Mouse (Mus musculus) forebrain, embryonic 14.5 days (tissue): ENCODE measurements at regions not wholly inside any gene's neighbourhood (a gene's known extent, or its start where the extent isn't known, plus 50 kb on each side); places are given as distances from the start of the nearest gene placed in this dataset.

ENCODE experiments used
- ATAC-seq: fragments of 200-750 bp; cut with Nextera tagmentation; 2 replicates; pipeline ENCODE4 v1.8.0; 2017; ENCODE audit warnings: mild to moderate bottlenecking, moderate library complexity
- DNase-seq: peaks from one replicate; pipeline ENCODE4 v3.0.0-alpha.2; 2015; ENCODE audit warnings: low spot score
- H3K27ac ChIP-seq: fragments of 300-500 bp; sonication (generic); 2 replicates; pipeline ENCODE4 v1.5.1; 2014; ENCODE audit warnings: low read depth, mild to moderate bottlenecking, control low read depth, low read length, moderate library complexity
- H3K27me3 ChIP-seq: fragments of 300-500 bp; sonication (generic); replicated peaks from 2 replicates; pipeline ENCODE4 v1.6.1; 2014; ENCODE audit warnings: low read length, control low read depth, mixed read lengths; ENCODE audit not compliant: control insufficient read depth, insufficient read depth
- H3K36me3 ChIP-seq: fragments of 300-500 bp; sonication (generic); 2 replicates; pipeline ENCODE4 v1.6.1; 2014; ENCODE audit warnings: low read length, control low read depth; ENCODE audit not compliant: control insufficient read depth, insufficient read depth
- H3K4me1 ChIP-seq: fragments of 300-500 bp; sonication (generic); 2 replicates; pipeline ENCODE4 v1.6.1; 2014; ENCODE audit warnings: antibody characterized with exemption, low read length, control low read depth; ENCODE audit not compliant: control insufficient read depth, insufficient read depth
- H3K4me2 ChIP-seq: fragments of 300-500 bp; sonication (generic); 2 replicates; pipeline ENCODE4 v1.6.1; 2014; ENCODE audit warnings: mild to moderate bottlenecking, control low read depth, low read length
- H3K4me3 ChIP-seq: fragments of 300-500 bp; sonication (generic); 2 replicates; pipeline ENCODE4 v1.5.1; 2014; ENCODE audit warnings: low read depth, low read length, control low read depth
- H3K9ac ChIP-seq: fragments of 300-500 bp; sonication (generic); 2 replicates; pipeline ENCODE4 v1.6.1; 2014; ENCODE audit warnings: mild to moderate bottlenecking, low read length, control low read depth, moderate library complexity
- H3K9me3 ChIP-seq: fragments of 300-500 bp; sonication (generic); replicated peaks from 2 replicates; pipeline ENCODE4 v1.6.1; 2016; ENCODE audit warnings: low read length, control low read depth, mixed read lengths; ENCODE audit not compliant: control insufficient read depth
- WGBS: fragments of 180-500 bp; shearing (Covaris S2); extraction: QIAGEN DNeasy Blood & Tissue Kit; methylation state at CpG from one replicate; pipeline ENCODE4 v1.1.7; 2014; 5-methylcytosine and 5-hydroxymethylcytosine counted together

- Histone ChIP-seq H3K27ac (no peak overlapping the region), H3K9me3 (no peaks in the 10 kb centered on the region), H3K9ac (no peak overlapping the region), H3K4me2 (no peak overlapping the region), H3K4me3 (no peak overlapping the region), H3K27me3 (no peaks in the 10 kb centered on the region), H3K4me1 (no peaks in the 10 kb centered on the region), H3K36me3 (no peaks in the 10 kb centered on the region)
- ATAC-seq, result no peak
- no peak for DNase-seq
- WGBS, result 9% methylated on average over 2 of the region's 2 CpGs
Observed at GRCm38 (mm10) chr17:87558419-87558818, 77.4 kb upstream of the Epcam start.

- WGBS, result 90% methylated on average over 10 of the region's 10 CpGs
- Histone ChIP-seq H3K9me3 (no peaks in the 10 kb centered on the region), H3K27me3 (no peaks in the 10 kb centered on the region), H3K4me1 (no peaks in the 10 kb centered on the region), H3K36me3 (no peaks in the 10 kb centered on the region), H3K9ac (no peak overlapping the region), H3K4me2 (no peak overlapping the region), H3K27ac (no peak overlapping the region), H3K4me3 (no peak overlapping the region)
- ATAC-seq, result no peak
- no peak for DNase-seq
Observed at GRCm38 (mm10) chr17:87559641-87560040, 76.1 kb upstream of the Epcam start.

GRCm38 (mm10) chr17:87560923-87561322 lies 74.9 kb upstream of the Epcam start:
- 87% methylated on average over 7 of the region's 7 CpGs for WGBS
- H3K4me3 ChIP-seq, result no peak overlapping the region
- no peaks in the 10 kb centered on the region for H3K9me3 ChIP-seq
- DNase-seq, result no peak
- H3K27ac ChIP-seq, result no peak overlapping the region
- no peak for ATAC-seq
- H3K27me3 ChIP-seq, result no peaks in the 10 kb centered on the region
- no peak overlapping the region for H3K4me2 ChIP-seq
- H3K9ac ChIP-seq, result no peak overlapping the region
- H3K36me3 ChIP-seq, result no peaks in the 10 kb centered on the region
- H3K4me1 ChIP-seq, result no peaks in the 10 kb centered on the region

- no peaks in the 10 kb centered on the region for H3K4me1 ChIP-seq
- ATAC-seq, result no peak
- no peak overlapping the region for H3K4me2 ChIP-seq
- DNase-seq, result no peak
- no peak overlapping the region for H3K9ac ChIP-seq
- H3K9me3 ChIP-seq, result no peaks in the 10 kb centered on the region
- H3K27ac ChIP-seq, result no peak overlapping the region
- no peak overlapping the region for H3K4me3 ChIP-seq
- 87% methylated on average over 5 of the region's 5 CpGs for WGBS
- no peaks in the 10 kb centered on the region for H3K36me3 ChIP-seq
- H3K27me3 ChIP-seq, result no peaks in the 10 kb centered on the region
Observed at GRCm38 (mm10) chr17:87563375-87563774, 72.4 kb upstream of the Epcam start.

- no peaks in the 10 kb centered on the region for H3K9me3 ChIP-seq
- ATAC-seq (no peak), DNase-seq (no peak)
- H3K27ac ChIP-seq, result no peak overlapping the region
- WGBS, result 90% methylated on average over 4 of the region's 4 CpGs
- H3K36me3 ChIP-seq, result no peaks in the 10 kb centered on the region
- H3K27me3 ChIP-seq, result no peaks in the 10 kb centered on the region
- H3K4me1 ChIP-seq, result no peaks in the 10 kb centered on the region
- no peak overlapping the region for H3K4me2 ChIP-seq
- no peak overlapping the region for H3K4me3 ChIP-seq
- no peak overlapping the region for H3K9ac ChIP-seq
Observed at GRCm38 (mm10) chr17:87565631-87566030, 70.1 kb upstream of the Epcam start.

GRCm38 (mm10) chr17:87566296-87566695 lies 69.5 kb upstream of the Epcam start:
- no peak for DNase-seq
- Histone ChIP-seq H3K9ac (no peak overlapping the region), H3K4me3 (no peak overlapping the region), H3K36me3 (no peaks in the 10 kb centered on the region), H3K4me1 (no peaks in the 10 kb centered on the region), H3K27me3 (no peaks in the 10 kb centered on the region), H3K4me2 (no peak overlapping the region), H3K9me3 (no peaks in the 10 kb centered on the region), H3K27ac (no peak overlapping the region)
- 44% methylated on average over 3 of the region's 3 CpGs for WGBS
- ATAC-seq, result no peak

- no peaks in the 10 kb centered on the region for H3K36me3 ChIP-seq
- ATAC-seq (no peak), DNase-seq (no peak)
- no peak overlapping the region for H3K27ac ChIP-seq
- H3K4me1 ChIP-seq, result no peaks in the 10 kb centered on the region
- no peak overlapping the region for H3K9ac ChIP-seq
- 41% methylated on average over 9 of the region's 9 CpGs for WGBS
- H3K27me3 ChIP-seq, result no peaks in the 10 kb centered on the region
- no peaks in the 10 kb centered on the region for H3K9me3 ChIP-seq
- no peak overlapping the region for H3K4me2 ChIP-seq
- no peak overlapping the region for H3K4me3 ChIP-seq
Observed at GRCm38 (mm10) chr17:87566996-87567395, 68.8 kb upstream of the Epcam start.

GRCm38 (mm10) chr17:87567475-87567874 lies 68.3 kb upstream of the Epcam start:
- H3K36me3 ChIP-seq, result no peaks in the 10 kb centered on the region
- no peak for ATAC-seq
- H3K9ac ChIP-seq, result no peak overlapping the region
- H3K27ac ChIP-seq, result no peak overlapping the region
- WGBS, result 57% methylated on average over 2 of the region's 2 CpGs
- H3K4me3 ChIP-seq, result no peak overlapping the region
- no peaks in the 10 kb centered on the region for H3K4me1 ChIP-seq
- H3K9me3 ChIP-seq, result no peaks in the 10 kb centered on the region
- H3K4me2 ChIP-seq, result no peak overlapping the region
- H3K27me3 ChIP-seq, result no peaks in the 10 kb centered on the region
- no peak for DNase-seq

- Histone ChIP-seq H3K4me2 (no peak overlapping the region), H3K9ac (no peak overlapping the region), H3K27ac (no peak overlapping the region), H3K27me3 (no peaks in the 10 kb centered on the region), H3K36me3 (no peaks in the 10 kb centered on the region), H3K9me3 (no peaks in the 10 kb centered on the region), H3K4me3 (no peak overlapping the region), H3K4me1 (no peaks in the 10 kb centered on the region)
- 82% methylated on average over 9 of the region's 9 CpGs for WGBS
- no peak for DNase-seq
- ATAC-seq, result no peak
Observed at GRCm38 (mm10) chr17:87569981-87570380, 65.8 kb upstream of the Epcam start.
